Mouse (Mus musculus): ENCODE data around the gene Ibsp.

GRCm38 (mm10) chr5:104342881-104343280, 43.9 kb downstream of the Ibsp start:
- TF ChIP-seq CTCF (IDR thresholded peaks at IDR 0.05; ENCODE audit: insufficient read depth, low read length) (peak; percentile 22; the same call in 1 of the 2 replicates), POLR2A (IDR thresholded peaks at IDR 0.05; ENCODE audit: borderline replicate concordance, extremely low read depth, low read depth, low read length) (no peak)

All from lung, adult 2 months (tissue).